Mouse (Mus musculus): ENCODE data around the gene Vax2.

The Vax2 gene

DNA sequence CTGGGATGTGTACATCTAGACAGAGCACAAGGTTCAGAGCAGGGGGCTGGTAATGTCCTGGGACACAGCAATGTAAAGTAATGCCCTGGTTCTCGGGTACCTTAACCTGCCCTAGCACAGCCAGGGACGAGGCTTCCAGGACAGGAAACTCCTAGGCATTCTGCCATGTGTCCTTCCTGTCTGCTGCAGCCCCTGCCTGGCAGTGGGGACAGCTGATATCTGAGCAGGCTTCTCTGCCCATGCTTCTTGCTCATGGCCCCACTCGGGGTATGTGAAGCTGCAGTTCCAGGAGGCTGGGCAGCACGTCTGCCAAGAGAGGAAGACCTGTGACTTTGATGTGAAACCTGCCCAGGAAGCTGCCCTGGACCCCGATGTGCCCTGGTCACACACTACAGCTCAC is 57.4 kb downstream of the Vax2 start:
- no peak for DNase-seq

- DNase-seq = no peak
Measured at GRCm38 (mm10) chr6:83774126-83774525, 63.1 kb downstream of the Vax2 start.

DNA sequence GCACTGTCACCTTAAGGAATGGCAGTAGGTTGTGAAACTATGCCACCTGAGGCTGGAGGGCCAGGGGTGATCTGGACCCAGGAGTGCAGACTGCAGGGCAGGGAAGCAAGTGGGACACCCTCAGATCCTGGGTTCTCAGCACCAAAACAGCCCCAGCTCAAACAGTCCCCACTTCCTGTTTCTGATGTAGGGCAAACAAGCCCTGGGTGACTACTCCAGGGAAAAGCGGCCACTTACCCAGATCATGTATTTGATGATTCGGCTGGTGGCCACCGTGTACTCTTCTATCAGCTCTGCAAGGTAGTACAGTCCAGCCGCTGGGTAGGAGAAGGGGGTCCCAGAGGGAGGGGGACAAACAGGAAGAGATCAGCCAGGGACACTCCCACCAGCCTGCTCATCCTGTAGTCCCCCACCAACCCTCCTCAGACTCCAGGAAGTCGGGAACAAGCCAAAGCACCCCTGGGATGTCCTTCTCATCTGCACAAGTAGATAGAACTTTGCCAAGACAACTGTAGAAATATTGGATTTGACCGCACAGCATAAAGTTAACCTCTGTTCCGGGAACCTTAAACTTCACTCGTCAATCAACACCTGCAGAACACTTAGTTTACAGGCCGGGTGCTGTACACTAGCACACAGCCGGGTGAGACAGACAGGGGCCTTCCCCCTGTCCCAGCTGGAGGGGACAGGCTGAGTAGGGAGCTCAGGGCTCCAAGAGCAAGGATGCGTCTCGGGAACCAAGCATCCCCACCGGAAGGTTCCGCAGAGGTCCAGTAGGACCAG is 63.9 kb downstream of the Vax2 start:
- peak in 1 of 2 experiments; percentile 10 for DNase-seq

GRCm38 (mm10) chr6:83775638-83776293 is 64.7 kb downstream of the Vax2 start, which contains the start of gene Tex261:
TSS of gene Tex261 (minus strand) at chr6:83775813.
- peak; percentile 89 to 94 for DNase-seq

DNA sequence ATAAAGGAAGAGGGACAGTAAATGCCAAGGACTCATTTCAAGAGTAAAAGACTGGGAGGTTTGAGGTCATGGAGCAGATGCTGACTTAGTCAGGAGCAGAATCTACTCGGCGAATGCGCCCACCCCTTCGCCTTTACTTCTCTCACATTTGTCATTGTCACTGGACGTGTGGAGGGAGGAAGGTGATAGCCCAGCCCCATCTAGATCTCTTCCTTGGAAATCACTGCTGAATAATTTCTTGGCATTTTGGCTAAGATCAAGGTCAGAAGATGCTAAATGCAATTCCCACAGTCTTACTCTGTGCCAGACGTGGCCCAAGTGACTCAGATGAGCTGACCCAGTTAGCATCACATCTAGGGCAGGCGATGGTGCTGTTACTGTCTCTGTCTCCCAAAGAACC is 67.2 kb downstream of the Vax2 start:
- no peak for DNase-seq

GRCm38 (mm10) chr6:83779026-83779425 is 68.0 kb downstream of the Vax2 start:
- DNase-seq = peak; percentile 45 to 51

DNA sequence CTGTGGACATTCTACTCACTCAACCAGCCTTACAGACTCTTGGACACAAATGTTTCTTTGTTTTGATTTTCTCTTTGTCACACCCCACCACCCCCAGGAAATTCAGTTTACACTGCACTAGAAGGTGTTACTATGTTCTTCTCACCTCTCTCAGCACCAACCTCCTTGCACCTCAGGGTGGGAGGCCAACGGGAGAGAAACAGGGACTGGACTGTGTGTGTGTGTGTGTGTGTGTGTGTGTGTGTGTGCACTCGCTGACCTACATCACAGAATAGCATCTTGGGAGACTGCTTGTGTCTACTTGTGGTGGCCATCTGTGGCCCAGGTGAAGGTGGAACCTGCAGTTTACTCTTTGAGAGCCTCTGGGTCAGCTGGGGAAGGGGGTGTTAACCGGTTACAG is 75.4 kb downstream of the Vax2 start:
- no peak for DNase-seq

Measured in cerebellum, postnatal 36 days (tissue).